Mouse (Mus musculus): ENCODE data around the gene Usp3.
A peak's percentile ranks its signal among the peaks of the same experiment; 100 is the strongest.

The Usp3 gene

GRCm38 (mm10) chr9:66603907-66604306, 11.0 kb upstream of the Usp3 start:
- DNase-seq (ENCODE audit: low read depth, low spot score) = no peak

DNA sequence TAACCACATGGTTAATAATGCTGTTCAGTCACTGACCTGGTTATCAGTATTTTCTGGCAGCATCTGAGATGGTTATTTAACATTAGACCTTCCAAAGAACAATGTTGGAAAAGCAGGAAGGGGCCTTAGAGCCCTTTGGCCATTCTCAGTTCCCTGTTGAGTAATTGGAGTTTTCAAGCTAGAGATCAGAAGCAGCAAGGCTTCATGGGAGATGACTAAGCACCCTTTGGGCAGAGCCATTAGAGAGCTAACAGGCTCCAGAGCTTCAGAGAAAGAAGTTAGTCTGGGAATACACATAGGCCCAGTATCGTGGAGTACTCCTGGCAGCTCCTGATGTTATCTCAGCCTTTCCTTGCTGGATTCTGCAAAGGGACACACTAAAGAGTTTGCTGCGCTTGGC, 8.1 kb upstream of the Usp3 start:
- no peak for DNase-seq (ENCODE audit: low read depth, low spot score)

- no peak for DNase-seq (ENCODE audit: low read depth, low spot score)
Measured at GRCm38 (mm10) chr9:66600551-66600950, 7.6 kb upstream of the Usp3 start.

- peak; percentile 55 for DNase-seq (ENCODE audit: low read depth, low spot score)
Measured at GRCm38 (mm10) chr9:66599577-66599976, 6.6 kb upstream of the Usp3 start.

GRCm38 (mm10) chr9:66598636-66599035, 5.7 kb upstream of the Usp3 start:
- DNase-seq (ENCODE audit: low read depth, low spot score) = no peak

- DNase-seq (ENCODE audit: low read depth, low spot score) = no peak
Measured at GRCm38 (mm10) chr9:66597480-66598215, 4.7 kb upstream of the Usp3 start.

DNA sequence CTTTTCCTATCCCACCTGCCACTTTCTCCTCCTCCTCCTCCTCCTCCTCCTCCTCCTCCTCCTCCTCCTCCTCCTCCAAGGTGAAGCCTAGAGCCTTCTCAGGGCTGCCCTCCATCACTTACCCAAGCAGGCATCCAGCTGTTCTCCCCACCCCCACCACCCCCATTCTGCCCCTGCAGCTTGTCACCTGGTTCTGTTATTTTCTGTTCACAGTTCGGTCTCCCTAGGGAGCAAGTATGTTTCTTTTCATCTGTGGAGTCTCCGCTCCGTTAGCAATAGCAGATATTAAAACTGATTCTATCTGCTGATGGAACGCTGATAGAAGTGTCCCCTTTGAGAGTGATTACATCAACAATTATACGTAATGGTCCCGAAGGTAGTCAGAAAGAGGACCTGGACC, 4.1 kb upstream of the Usp3 start:
- no peak for DNase-seq (ENCODE audit: low read depth, low spot score)

- DNase-seq (ENCODE audit: low read depth, low spot score) = peak; percentile 66
Measured at GRCm38 (mm10) chr9:66595722-66596675, 3.1 kb upstream of the Usp3 start.

DNA sequence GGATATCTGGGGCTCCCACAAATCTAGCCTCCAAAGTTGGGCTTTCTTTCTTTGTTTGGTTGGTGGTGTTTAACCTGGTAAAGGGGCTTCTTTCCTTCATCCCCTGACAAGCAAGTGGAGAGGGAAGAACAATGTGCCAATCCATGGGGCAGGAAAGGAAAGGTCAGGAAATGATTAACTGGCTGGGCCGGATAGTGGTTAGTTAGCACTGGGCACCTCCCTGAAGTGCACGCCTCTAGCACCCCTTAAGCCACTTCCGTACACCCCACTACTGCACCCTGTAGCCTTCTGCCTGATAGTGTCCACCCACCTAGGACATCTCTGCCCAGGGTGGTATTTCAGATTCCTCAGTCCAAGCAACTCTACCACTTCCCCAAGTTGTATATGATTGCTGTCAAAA, 1.1 kb upstream of the Usp3 start:
- DNase-seq (ENCODE audit: low read depth, low spot score) = no peak

DNA sequence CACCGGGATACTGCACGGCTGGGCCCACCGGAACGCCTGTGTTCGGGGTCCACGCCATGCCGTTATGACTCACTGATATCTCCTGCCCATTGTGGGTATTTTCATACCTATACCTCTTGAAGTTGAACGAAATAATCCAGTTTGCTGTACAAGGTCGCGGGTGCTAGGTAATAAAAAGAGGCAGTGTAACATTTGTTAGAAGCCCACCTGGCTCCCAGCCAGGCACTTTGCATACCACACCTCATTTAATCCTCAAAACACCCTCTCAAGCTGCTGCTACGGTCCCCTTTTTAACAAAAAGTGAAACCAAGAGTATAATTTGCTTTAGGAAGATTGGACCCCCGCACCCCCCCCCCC, 649 bp upstream of the Usp3 start:
- DNase-seq (ENCODE audit: low read depth, low spot score) = no peak

GRCm38 (mm10) chr9:66591851-66592645, 894 bp downstream of the Usp3 start:
- DNase-seq (ENCODE audit: low read depth, low spot score) = peak; percentile 59

DNA sequence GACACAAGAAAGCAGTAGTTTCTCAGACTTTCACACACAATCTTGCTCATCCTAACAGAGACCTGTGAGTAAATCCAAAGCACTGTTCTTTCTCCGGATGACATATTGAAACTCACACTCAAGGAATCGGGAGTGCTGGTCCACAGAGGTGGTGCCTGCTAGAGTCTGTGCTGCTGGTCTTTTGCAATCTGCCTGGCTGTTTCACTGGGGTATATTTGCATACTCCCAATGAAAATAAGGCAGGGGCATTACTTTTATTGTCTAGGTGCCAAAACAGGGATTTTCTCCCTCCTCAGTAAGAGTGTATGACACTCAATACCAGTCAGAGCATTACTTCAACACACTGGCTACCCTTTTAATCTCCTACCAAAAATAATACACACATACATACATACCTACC, 2.9 kb downstream of the Usp3 start:
- DNase-seq (ENCODE audit: low read depth, low spot score) = no peak

DNA sequence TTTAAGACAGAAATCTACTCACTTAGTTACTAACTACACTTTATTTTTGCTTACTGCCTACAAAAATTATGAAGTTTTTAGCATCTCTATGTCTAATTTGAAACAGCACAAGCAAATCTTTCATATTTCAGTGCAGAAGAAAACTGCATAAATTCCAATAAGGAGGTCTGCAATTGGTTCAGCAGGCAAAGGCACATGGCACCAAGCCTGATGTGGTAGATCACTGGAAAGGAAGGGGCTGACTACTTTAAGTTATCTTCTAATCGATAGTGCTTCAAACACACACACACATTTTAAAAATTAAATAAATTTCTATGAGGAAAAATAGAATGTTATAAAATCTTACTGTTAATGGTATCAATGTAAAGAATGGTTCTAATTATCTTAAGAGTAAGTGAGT, 5.9 kb downstream of the Usp3 start:
- no peak for DNase-seq (ENCODE audit: low read depth, low spot score)

- DNase-seq (ENCODE audit: low read depth, low spot score) = no peak
Measured at GRCm38 (mm10) chr9:66586533-66586932, 6.4 kb downstream of the Usp3 start.

- no peak for DNase-seq (ENCODE audit: low read depth, low spot score)
Measured at GRCm38 (mm10) chr9:66585191-66585590, 7.8 kb downstream of the Usp3 start.

DNA sequence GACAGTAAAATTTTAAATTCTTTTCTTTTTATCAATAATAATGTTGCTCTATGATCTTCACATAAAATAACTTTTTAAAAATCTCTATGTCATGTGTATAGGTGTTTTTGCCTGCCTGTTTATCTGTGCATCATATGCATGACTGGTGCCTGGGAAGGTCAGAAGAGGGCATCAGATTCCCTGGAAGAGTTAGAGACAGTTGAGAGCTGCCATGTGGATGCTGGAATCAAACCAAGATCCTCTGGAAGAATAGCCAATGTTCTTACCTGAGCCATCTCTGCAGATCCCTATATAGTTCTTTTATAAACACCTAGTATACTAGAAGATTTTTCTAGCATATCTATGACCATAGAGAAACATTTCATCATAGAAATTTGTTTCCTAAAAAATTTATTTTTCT, 8.8 kb downstream of the Usp3 start:
- no peak for DNase-seq (ENCODE audit: low read depth, low spot score)

GRCm38 (mm10) chr9:66583244-66583643, 9.7 kb downstream of the Usp3 start:
- no peak for DNase-seq (ENCODE audit: low read depth, low spot score)

GRCm38 (mm10) chr9:66581694-66582093, 11.2 kb downstream of the Usp3 start:
- no peak for DNase-seq (ENCODE audit: low read depth, low spot score)

DNA sequence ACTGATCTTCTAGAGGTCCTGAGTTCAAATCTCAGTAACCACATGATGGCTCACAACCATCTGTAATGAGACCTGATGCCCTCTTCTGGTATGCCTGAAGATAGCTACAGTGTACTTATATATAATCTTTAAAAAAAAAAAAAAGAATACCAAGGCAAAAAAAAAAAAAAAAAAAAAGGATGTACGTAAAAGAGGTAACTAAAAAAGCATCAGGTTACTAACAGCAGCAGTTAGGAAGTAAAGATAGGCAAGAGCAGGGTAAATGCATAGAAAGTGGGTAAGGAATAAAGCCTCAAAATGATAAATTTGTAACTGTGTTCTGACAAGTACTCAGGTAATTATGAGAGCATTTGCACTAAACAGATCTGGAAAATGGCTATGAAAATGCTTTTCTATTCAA, 12.2 kb downstream of the Usp3 start:
- no peak for DNase-seq (ENCODE audit: low read depth, low spot score)

DNA sequence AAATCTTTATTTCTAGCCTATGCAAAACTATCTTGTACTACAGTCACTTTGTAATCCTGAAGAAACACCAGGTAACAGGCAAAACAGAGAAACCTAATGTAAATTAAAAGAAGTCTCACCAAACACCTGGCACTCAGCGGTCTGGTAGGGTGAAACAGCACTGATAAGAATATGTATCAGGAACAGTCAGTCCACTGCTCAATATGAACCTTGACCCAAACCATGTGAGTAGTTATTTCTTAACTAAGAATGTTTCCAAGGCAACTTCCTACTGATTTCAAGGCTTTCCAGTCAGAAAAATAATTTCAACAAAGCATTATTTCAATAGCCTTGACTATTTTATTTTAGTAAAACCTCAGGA, 17.1 kb downstream of the Usp3 start:
- DNase-seq (ENCODE audit: low read depth, low spot score) = no peak

DNA sequence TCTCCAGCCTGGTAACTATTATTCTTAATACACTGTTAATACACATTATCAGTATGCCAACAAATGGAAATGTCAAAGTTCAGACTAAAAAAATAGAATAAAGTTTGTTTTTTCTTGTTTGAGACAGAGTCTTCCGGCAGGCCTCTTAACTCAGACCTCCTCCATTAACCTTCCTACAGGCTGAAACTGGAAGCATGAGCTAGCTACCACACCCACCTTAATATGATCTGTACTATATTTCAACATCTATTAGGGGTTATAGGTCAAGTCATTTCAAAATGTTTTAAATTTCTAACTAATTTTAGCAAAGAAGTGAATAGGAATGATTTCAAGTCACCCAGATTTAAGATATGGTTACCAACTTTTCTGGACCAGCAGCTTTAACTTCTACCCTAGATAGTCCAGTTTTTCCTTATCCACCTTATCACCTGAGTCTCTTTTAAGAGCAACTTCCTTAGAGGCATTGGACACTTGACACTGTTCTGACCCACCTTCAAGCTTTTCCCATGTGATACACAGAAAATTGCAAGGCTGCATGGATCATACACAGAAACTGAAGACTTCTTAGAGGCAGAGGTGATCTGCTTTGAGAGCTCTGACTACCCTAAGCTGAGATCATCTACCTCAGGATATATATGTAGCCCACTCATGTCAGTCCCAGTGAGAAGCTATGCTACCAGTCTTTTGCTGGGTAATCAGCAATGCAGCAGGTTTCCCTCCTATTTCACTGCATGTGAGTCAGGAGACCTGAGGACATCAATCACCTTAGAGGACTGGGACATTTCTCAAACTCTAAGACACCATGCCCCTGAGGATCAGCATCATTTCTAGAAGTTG, 17.7 kb downstream of the Usp3 start:
- DNase-seq (ENCODE audit: low read depth, low spot score) = no peak
